Mouse (Mus musculus): ENCODE results near the gene Dnlz.
A peak's percentile ranks its signal among the peaks of the same experiment; 100 is the strongest.
"Not testable (repeated sequence)": the region's sequence is repeated elsewhere in the genome, so short reads cannot be mapped to it uniquely, and the experiment has no call there.

Dnlz gene

DNA sequence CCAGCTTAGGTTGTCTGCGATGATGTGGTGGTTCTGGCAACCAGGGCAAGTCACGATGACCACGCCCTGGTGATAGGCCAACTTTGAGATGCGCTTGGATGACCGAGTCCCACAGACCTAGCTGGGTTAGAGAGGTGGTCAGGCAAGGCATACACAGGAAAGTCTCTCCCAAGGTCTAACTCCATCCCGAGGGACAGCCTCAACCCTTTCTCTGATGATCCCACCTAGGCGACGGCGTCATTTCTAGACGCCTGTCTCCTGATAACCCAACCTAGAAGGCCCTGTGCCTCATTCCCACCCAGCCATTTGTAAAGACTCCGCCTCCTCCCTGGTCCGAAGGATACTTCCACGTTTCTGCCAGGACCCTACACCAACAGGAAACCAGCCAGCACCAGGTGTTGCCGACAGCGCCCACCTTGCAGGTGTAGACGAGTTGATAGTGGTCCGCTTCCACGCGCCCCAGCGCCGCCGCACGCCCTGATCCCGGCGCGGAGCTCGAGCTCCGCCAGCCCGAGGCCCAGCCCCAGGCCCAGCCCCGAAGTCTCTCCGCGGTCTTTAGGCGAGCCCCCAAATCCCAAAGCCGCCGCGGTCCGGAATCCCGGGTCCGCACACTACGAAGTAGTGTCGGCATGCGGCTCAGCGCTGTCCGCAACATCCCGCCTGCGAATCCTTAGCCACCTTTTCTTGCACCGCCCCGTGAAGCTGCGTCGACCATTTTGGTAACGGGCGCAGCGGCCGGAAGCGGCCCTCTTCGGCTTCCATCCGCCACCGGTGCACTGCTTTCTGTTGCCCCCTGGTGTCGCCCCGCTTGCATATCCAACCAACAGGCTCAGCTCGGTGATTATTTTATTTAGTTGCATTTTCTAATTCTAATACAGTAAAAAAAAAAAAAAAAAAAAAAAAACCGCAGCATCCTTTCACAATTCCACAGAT, at the start of gene Dnlz:
Dnlz (minus strand) TSS at position 753 of the 933 bp plus-strand sequence.
- peak; percentile 94 to 97 for DNase-seq (ENCODE audit: low spot score in 2 of 2)

DNA sequence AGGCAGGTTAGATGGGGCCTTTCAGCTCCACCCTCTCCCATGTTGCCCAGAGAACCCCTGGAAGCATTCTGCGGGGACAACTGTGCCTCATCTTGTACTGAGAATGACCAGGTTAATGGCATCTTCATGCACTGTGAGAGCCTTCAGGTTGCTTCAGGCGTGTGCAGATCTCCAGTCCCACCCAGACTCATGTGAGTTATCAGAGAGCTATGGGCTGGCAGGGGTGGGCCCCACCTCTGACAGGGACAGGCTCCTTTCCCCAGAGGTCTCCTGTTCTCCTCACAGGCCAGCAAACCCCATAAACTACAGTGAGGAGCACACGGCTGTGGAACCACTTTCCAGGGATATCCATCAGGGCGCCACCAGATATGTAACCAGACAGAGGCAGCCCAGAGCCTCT, 49.1 kb upstream of the Dnlz start:
- no peak for DNase-seq (ENCODE audit: low spot score in 2 of 2)

DNA sequence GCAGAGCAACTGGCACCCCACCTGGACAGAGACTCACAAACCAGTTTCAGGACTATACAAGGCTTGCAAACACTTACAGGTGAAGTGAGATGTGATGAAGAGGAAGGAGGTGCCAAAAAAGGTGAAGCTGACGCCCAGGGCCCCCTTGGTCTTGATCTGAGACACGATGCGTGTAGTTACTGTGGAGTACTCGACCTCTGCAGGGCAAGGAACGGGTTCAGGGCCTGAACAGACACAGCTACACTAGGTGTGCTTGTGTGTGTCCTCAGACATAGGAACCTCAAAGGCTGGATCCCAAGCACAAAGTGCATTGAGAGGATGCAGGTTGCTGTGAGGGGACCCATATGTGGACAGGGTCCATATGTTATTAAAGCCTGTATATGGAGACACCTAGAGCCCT, 48.4 kb upstream of the Dnlz start:
- no peak for DNase-seq (ENCODE audit: low spot score in 2 of 2)

DNA sequence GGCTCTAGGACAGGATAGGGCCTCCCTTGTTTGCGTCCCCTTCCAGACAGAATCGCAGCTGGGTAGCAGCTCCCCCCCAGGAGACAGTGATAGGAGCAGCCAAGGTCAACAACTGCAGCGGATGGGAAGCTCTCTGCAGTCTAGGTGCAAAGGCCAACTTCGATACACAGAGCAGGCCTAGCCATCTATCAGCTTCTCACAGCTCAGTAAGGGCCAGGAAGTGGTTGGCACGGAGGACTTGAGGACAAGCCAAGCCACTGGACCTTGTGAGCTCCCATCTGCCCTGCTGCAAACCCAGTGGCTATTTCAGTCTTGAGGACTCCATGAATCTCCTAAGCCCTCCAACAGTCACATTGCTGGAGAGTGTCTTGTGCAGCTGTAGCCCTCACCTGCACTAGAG, 47.7 kb upstream of the Dnlz start:
- DNase-seq (ENCODE audit: low spot score in 2 of 2) = no peak

DNA sequence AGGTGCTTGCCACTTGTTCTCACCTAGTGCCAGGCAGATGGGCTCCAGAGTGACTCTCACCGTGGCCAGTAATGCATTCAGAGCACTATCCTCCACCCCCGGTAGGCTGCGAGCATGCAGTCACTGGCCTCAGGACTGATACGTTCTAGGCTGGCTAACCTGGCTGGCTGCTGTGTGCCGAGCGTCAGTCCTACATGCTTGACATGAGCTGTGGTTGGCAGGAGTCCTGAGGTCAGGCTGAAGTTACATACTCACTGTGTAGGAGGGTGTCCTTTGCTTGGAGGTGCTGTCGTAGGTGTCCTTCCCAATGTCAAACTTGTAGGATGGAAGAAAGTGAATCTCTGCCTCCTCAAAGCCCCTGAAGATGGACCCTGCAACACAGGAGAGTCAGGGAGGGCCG, 47.1 kb upstream of the Dnlz start:
- DNase-seq (ENCODE audit: low spot score in 2 of 2) = no peak

DNA sequence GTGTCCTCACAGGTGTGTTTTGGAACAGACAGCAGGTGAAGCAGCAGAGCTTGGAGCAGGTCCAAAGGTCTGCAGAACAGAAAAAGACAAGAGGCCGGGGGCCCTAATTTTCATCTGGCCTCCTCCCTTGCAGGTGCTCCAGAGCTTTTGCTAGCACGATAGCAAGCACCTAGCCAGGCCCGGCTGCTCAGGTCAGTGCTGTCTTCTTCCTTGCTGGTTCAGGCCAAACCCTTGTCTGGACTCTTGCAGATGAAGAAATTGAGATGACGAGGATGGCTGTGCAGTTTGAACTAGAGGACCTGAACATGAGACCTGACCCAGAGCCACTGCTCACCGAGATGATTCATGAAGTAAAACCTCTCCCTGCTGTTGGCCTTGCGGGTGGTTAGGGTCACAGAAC, 39.7 kb upstream of the Dnlz start:
- no peak for DNase-seq (ENCODE audit: low spot score in 2 of 2)

DNA sequence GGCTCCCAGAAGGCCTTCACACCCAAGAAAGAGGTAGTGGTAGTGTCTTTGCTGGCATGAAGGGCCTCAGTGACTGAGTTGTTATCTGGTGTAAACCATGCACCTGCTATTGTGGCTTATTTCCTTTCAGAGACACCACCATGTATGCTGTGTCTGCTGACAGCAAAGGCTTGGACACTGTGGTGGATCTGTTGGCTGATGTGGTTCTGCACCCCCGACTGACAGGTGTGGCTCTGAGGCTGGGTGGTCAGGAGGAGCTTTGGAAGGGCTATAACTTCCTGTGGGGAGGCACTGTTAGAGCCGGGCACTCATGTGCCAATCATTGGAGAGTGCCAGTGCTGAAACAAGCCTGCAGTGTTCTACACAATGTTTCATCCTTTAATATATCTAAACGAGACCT, 39.0 kb upstream of the Dnlz start:
- no peak for DNase-seq (ENCODE audit: low spot score in 2 of 2)

DNA sequence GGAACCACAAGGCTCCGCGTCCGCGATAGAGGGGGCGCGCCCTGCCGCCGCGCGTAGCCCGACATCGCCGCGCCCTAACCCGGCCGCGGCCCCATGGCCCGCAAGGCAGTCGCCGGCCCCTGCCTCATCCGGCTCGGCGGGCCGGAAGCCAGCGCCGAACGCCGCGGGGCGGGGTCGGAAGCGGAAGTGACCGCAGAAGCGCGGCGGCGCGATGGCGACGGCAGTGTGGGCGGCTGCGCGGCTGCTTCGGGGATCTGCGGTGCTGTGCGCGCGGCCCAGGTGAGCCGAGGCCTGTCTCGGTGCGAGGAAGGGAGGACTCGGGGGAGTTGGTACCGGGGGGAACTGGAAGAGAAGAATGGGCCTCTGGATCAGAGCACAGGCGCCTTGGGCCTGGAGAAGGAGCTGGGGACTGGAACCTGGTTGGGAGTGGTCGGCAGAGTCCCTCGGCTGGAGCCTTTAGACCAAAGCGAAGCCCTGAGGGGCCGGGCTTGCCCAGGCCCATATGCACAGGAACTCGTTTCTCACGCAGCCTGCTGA, 37.3 kb upstream of the Dnlz start, which contains the start of the genes Entr1 and Pmpca:
Entr1 (minus strand) TSS at position 163 of the 537 bp plus-strand sequence.
Pmpca (plus strand) TSS at position 186 of the 537 bp plus-strand sequence.
- DNase-seq (ENCODE audit: low spot score in 2 of 2) = peak; percentile 81 to 85

DNA sequence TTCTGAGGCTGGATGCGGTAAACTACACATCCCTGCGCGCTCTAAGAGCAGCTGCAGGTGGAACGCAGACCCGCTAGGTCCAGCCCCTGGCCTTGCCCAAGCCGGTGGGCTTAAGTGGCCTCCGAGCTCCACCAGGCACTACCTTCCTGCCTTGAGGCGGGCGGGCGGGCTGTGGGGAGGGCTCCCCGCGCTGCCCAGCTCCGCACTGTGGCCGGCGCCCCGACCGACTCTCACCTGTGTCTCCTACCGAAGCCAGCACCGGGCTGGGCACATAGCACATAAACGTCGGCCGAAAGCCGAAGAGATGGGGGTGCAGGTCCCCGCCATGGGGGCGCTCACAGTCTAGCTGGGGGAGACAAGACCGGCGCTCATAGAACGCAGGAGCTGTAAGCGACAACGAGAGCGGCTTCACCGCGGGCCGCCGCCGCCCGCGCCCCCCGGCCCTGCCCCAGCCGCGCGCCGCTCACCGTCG, 36.8 kb upstream of the Dnlz start:
- peak in 1 of 2 experiments; percentile 33 for DNase-seq (ENCODE audit: low spot score in 2 of 2)

DNA sequence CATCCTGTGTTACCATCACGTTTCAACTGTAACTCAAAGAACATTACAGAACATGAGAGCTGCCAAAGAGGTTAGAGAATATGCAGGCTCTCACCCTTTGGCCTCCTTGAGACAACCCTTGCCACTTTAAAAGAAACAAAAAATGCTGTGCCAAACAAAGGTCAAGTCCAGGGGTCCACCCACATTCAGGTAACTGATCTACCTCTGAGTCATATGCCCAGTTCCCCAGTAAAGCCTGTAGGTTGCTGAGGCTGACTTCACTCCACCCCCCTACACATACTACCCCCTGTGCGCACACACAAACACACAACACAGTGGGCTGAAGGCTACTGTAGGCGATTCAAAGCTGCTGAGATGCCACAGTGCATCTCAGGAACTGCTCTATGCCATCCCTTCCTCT, 35.8 kb upstream of the Dnlz start:
- no peak for DNase-seq (ENCODE audit: low spot score in 2 of 2)

DNA sequence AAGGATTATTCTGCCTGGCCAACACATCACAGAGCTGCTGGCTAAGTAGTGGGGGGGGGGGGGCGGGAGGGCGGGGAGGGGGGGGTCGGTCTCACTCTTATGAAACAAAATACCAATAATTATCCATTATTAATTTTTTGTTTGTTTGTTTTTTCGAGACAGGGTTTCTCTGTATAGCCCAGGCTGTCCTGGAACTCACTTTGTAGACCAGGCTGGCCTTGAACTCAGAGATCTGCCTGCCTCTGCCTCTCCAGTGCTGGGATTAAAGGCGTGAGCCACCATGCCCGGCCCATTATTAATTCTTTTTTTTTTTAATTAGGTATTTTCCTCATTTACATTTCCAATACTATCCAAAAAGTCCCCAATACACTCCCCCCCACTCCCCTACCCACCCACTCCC, 29.0 kb upstream of the Dnlz start:
- not testable (repeated sequence) for DNase-seq (ENCODE audit: low spot score in 2 of 2)

DNA sequence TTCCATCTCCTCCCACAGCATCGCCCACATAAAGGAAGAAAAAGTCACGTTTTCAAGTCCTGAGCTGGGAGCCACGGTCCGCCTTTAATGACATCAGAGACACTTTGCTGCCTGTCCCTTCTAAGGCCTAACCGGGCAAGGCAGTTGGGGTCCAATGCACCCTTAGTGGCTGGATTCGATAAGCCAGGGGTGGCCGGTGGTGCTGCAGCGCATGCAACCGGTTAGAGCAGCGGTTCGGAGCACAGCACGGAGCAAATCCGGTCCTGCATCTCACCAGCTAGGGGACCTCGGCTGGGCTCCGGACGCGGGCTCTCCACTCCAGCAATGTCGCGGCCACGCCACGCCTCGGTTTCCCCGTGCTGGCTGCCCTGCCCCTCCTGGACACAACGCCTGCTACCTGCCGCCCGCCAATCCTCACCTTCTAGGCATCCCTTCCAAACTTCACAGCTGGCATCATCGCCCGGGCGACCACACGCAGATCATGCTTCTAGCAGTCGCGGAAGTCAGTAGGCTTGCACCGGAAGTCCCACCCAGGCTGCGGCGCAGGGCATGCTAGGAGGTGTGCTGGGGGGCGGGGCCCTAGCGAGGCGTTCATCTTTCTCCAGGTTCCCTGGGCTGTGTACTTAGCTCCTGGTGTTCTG, 28.3 kb upstream of the Dnlz start, which contains the start of gene Snapc4:
Snapc4 (minus strand) TSS at position 523 of the 641 bp plus-strand sequence.
- peak; percentile 87 to 90 for DNase-seq (ENCODE audit: low spot score in 2 of 2)

DNA sequence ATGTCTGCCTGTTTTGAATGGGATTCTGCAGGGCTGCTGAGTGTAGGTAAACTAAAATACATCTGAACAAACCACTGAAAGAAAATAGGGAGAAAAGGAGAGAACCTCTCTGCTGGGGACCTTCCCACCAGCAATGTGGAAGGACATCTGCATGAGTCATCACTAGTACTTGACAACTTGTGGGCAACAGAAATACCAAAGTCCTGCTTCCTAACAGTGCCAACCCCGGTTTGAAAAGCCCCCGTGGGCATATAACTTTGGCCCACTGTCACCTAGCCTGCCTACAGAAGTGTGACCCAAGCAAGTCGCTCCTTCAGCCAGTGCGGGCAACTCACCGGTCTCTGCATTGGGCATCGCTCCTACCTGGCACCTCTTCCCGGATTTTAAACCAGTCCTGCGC, 20.5 kb upstream of the Dnlz start:
- DNase-seq (ENCODE audit: low spot score in 2 of 2) = no peak

DNA sequence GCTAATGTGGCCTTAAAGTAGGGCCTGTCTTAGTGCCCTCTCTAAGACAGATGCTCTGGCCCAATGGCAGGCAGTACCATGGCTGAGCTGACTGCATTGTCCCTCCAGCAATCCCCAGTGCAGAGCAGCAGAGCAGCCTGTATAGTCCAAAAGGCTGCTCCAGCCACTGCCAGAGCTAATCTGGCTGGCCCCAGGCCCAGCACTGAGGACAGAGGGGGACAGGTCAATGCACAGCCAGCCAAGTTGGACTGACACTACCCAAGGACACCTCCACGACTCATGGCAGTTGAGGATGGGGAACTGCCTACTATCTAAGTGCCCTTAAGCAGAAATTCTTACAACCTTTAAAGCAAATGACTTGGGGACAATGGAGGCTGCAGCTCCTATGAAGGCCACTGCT, 16.7 kb upstream of the Dnlz start:
- no peak for DNase-seq (ENCODE audit: low spot score in 2 of 2)

DNA sequence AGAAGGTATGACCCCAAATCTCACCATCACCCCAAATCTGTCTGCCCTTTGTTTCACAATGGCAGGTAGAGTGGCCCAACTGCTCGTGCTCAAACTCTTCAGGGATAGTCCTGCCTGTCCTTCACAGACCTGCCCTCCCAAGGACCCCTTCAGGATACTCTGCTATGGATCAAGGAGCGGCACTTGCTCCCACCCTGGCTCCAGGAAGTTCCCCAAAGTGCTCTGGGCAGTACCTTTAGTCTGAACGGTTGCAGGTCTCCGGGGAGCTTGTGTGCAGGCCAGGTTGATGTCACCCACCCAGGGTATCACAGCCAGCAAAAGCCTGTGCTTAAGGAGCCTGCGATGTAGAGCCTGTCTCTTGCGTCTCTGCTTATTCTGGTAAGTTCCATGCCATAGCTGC, 16.0 kb upstream of the Dnlz start:
- no peak for DNase-seq (ENCODE audit: low spot score in 2 of 2)

DNA sequence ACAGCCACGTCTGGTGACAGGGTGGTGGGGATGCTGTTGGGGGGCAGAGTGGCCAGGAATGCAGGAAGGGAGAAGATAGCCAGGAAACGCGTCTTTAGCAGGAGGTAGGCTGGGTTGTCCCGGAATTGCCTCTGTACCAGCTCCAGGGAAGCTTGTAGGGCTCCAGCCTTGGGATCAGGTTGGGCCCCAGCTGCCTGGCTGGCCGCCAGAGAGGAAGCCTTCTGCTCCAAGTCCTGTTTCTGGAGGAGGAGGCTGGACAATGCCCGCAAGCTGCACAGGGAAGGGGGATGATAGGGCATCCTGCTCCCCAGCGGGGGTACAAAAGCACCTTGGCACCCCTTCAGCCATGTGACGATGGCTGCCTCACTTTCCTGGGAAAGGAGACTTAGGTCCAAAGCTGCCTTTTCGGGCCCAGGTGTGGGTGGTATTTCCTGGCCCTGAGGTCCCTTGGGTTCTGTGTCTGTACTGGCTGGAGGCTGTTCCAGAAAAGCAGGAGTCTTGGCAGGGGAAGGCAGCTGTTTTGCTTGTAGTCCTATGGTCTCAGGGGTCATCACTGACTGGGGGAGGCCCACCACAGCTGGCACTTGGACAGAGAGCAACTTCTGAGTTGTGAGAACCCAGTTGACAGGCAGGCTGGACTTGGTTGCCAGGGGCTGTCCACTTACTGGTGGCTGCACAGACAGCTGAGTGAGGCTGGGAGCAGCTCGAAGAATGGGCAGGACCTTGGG, 13.0 kb upstream of the Dnlz start:
- DNase-seq (ENCODE audit: low spot score in 2 of 2) = no peak

DNA sequence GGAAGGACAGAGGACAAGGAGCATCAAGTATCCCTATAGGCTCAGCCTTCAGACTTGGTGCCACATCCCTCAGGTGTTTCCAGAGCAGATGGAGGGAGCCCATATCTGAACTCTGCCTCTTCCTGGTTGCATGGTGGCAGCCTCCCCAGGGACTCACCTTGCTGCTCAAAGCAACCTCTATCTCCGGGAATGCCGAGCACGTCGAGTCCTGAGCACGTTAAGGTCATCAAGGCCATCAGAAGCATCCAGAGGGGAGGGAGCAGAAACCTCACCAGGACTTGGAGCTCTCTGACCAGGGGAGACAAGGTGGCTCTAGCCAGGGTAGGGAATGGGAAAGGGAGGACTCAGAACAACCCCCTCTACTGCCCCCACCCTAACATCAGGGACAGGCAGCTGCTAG, 11.6 kb upstream of the Dnlz start:
- no peak for DNase-seq (ENCODE audit: low spot score in 2 of 2)

DNA sequence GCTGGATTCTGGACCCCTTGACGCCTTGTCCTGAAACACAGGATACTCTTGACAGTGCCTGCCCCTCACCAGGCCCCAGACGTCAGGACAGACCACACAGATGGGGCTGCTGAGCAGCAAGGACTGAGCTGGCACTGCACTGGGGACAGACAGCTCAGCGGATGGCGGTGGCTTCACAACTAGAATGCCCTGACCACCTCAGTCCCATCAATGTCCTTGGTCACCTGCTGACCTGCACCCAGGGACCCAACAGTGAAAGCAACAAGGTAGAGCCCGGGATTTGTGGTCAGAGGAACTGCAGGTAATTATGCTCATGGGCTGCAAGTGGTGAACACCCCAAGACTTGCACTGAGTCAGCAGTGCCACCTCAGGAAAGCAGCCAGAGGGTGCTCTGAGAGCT, 11.1 kb upstream of the Dnlz start:
- DNase-seq (ENCODE audit: low spot score in 2 of 2) = no peak

DNA sequence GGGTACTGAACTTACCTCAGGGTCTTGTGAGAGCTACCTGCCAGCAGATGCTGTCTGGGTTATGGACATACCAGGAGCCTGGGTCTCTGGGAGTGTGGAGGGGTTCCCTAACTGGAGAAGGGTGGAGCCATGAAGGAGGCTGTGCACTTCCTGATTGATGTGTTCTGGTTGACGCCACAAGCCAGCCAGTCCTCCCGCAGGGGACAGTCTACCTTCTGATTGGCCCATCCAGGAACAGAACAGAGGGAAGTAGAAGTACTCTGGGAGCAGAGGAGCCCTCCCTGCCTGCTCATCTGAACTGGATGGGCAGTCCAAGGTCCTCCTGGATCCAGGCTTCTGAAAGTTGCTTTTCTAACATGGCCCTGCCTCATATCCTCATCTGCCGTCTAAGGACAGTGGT, 8.9 kb upstream of the Dnlz start, which contains the start of gene Card9:
Card9 (minus strand) TSS at position 147 of the 400 bp plus-strand sequence.
- DNase-seq (ENCODE audit: low spot score in 2 of 2) = no peak

DNA sequence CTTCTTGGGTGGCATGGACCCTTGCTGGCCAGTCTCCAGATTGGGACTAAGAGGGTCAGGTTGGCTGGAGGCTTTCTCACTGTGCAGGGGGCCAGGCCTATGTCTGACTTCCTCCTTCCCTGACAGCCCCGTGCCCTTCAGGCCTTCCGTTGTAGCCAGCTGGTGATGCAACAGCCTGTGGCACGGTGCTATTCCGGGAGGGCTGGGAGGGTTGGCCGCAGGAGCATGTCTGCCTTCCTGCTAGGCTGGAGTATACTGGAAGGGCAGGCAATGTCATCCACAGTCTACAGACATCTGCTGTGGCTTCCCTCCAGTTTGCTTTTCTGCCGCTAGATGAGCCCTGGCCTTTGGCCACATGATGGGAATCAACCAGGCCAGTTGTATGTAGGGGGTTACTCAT, 8.1 kb upstream of the Dnlz start:
- no peak for DNase-seq (ENCODE audit: low spot score in 2 of 2)

DNA sequence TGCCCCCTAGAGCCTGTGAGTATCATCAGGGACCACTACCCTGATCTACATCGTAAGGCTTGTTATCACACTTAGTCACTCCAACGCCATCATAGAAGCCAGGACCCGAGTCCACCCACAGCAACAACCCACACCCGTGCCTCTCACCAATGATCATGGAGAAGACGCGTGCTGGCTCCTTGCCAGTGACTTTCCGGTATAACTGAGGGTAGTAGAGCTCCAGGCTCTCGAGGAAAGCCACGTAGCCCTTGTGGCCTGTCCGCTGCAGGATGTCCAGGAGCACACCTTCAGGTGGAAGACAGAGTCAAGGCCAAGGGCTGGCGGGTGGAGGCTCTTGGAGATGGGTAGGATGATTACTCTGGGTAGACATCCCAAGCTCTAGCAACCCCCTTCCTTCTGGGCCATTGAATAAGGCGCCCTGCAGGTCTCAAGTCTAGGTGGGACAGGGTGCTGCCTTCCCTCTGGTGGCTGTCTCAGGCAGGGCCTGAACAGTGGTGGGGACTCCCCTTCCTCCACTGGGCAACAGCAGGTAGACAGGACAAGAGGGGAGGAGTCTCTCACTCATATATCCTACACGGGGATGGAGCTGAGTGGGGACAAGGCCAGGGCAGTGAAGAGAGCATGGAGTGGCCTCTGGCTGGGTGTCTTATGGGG, 6.9 kb upstream of the Dnlz start:
- no peak for DNase-seq (ENCODE audit: low spot score in 2 of 2)

Measured in right cerebral cortex, adult 2 months (tissue).